Mouse (Mus musculus): ENCODE measurements around the gene Exoc3l2. TPM values are rescaled to one million over a fixed set of nuclear protein-coding genes. Genes with fewer than 3 reads are reported as not detected.

Exoc3l2 gene
- polyA plus RNA-seq (2014; fragmentation: Nextera tagmentation; extraction: Ambion mirVana): 0.77 and 1.1 TPM in 2 replicates

GRCm38 (mm10) chr7:19462884-19463381 is at the start of gene Exoc3l2:
Exoc3l2 (plus strand) TSS chr7:19463331.
- Histone ChIP-seq H3K27me3 (ENCODE audit: control insufficient read depth, insufficient read depth, low read length) (no peaks in the 10 kb centered on the region; the same call in 1 of the 2 replicates), H3K4me3 (ENCODE audit: low read depth, low read length) (no peak within 1 kb of the TSS), H3K9me3 (ENCODE audit: control insufficient read depth, low read length) (no peaks in the 10 kb centered on the region), H3K4me1 (ENCODE audit: control insufficient read depth, insufficient read depth, low read length) (peaks cover 6% of the 10 kb centered on the region), H3K27ac (ENCODE audit: low read depth, low read length) (no peak within 1 kb of the TSS), H3K4me2 (no peak within 1 kb of the TSS), H3K36me3 (ENCODE audit: control insufficient read depth, insufficient read depth, low read length) (no peaks in the 10 kb centered on the region), H3K9ac (ENCODE audit: low read length) (no peak within 1 kb of the TSS)
- ATAC-seq (ENCODE audit: low FRiP score): no peak
- no peak for DNase-seq (ENCODE audit: low spot score, missing footprints)
- 23% methylated on average over 6 of the region's 6 CpGs for WGBS

- Histone ChIP-seq H3K27ac (ENCODE audit: low read depth, low read length) (no peak overlapping the region), H3K9me3 (ENCODE audit: control insufficient read depth, low read length) (no peaks in the 10 kb centered on the region), H3K4me3 (ENCODE audit: low read depth, low read length) (no peak overlapping the region), H3K27me3 (ENCODE audit: control insufficient read depth, insufficient read depth, low read length) (no peaks in the 10 kb centered on the region), H3K9ac (ENCODE audit: low read length) (no peak overlapping the region), H3K4me1 (ENCODE audit: control insufficient read depth, insufficient read depth, low read length) (no peaks in the 10 kb centered on the region), H3K4me2 (no peak overlapping the region), H3K36me3 (ENCODE audit: control insufficient read depth, insufficient read depth, low read length) (no peaks in the 10 kb centered on the region)
- DNase-seq (ENCODE audit: low spot score, missing footprints): no peak
- WGBS: 83% methylated on average over 3 of the region's 3 CpGs
- ATAC-seq (ENCODE audit: low FRiP score): no peak
Observed at GRCm38 (mm10) chr7:19413525-19413924, 49.6 kb upstream of the Exoc3l2 start.

GRCm38 (mm10) chr7:19416590-19416989 is 46.5 kb upstream of the Exoc3l2 start:
- no peaks in the 10 kb centered on the region for H3K36me3 ChIP-seq (ENCODE audit: control insufficient read depth, insufficient read depth, low read length)
- H3K9me3 ChIP-seq (ENCODE audit: control insufficient read depth, low read length): no peaks in the 10 kb centered on the region
- 0 out of 2 replicates have a peak, but pooled peaks cover 3% of the 10 kb centered on the region for H3K4me1 ChIP-seq (ENCODE audit: control insufficient read depth, insufficient read depth, low read length)
- no peak for DNase-seq (ENCODE audit: low spot score, missing footprints)
- WGBS: 83% methylated on average over 15 of the region's 15 CpGs
- no peak for ATAC-seq (ENCODE audit: low FRiP score)
- H3K9ac ChIP-seq (ENCODE audit: low read length): no peak overlapping the region
- no peak overlapping the region for H3K4me2 ChIP-seq
- peaks cover 22% of the 10 kb centered on the region for H3K27me3 ChIP-seq (ENCODE audit: control insufficient read depth, insufficient read depth, low read length)
- H3K27ac ChIP-seq (ENCODE audit: low read depth, low read length): no peak overlapping the region
- H3K4me3 ChIP-seq (ENCODE audit: low read depth, low read length): no peak overlapping the region

- Histone ChIP-seq H3K27ac (ENCODE audit: low read depth, low read length) (no peak overlapping the region), H3K9ac (ENCODE audit: low read length) (no peak overlapping the region), H3K27me3 (ENCODE audit: control insufficient read depth, insufficient read depth, low read length) (peaks cover 22% of the 10 kb centered on the region), H3K36me3 (ENCODE audit: control insufficient read depth, insufficient read depth, low read length) (no peaks in the 10 kb centered on the region), H3K9me3 (ENCODE audit: control insufficient read depth, low read length) (no peaks in the 10 kb centered on the region), H3K4me1 (ENCODE audit: control insufficient read depth, insufficient read depth, low read length) (0 out of 2 replicates have a peak, but pooled peaks cover 3% of the 10 kb centered on the region), H3K4me2 (no peak overlapping the region), H3K4me3 (ENCODE audit: low read depth, low read length) (no peak overlapping the region)
- ATAC-seq (ENCODE audit: low FRiP score): no peak
- DNase-seq (ENCODE audit: low spot score, missing footprints): no peak
- 7% methylated on average over 28 of the region's 28 CpGs for WGBS
Observed at GRCm38 (mm10) chr7:19420121-19420520, 43.0 kb upstream of the Exoc3l2 start.

GRCm38 (mm10) chr7:19420821-19421636 is 42.1 kb upstream of the Exoc3l2 start:
- H3K27me3 ChIP-seq (ENCODE audit: control insufficient read depth, insufficient read depth, low read length): peaks cover 22% of the 10 kb centered on the region
- H3K4me1 ChIP-seq (ENCODE audit: control insufficient read depth, insufficient read depth, low read length): 0 out of 2 replicates have a peak, but pooled peaks cover 3% of the 10 kb centered on the region
- peak overlapping the region; percentile 32 for H3K4me3 ChIP-seq (ENCODE audit: low read depth, low read length)
- no peak overlapping the region for H3K9ac ChIP-seq (ENCODE audit: low read length)
- peaks cover 5% of the 10 kb centered on the region for H3K36me3 ChIP-seq (ENCODE audit: control insufficient read depth, insufficient read depth, low read length)
- WGBS: 14% methylated on average over 43 of the region's 43 CpGs
- no peaks in the 10 kb centered on the region for H3K9me3 ChIP-seq (ENCODE audit: control insufficient read depth, low read length)
- no peak overlapping the region for H3K27ac ChIP-seq (ENCODE audit: low read depth, low read length)
- H3K4me2 ChIP-seq: peak overlapping the region; percentile 46
- DNase-seq (ENCODE audit: low spot score, missing footprints) (peak; percentile 94), ATAC-seq (ENCODE audit: low FRiP score) (peak; percentile 98)

- ATAC-seq (ENCODE audit: low FRiP score): no peak
- 94% methylated on average over 3 of the region's 3 CpGs for WGBS
Observed at GRCm38 (mm10) chr7:19423083-19423482, 40.0 kb upstream of the Exoc3l2 start.

GRCm38 (mm10) chr7:19424051-19424450 is 39.1 kb upstream of the Exoc3l2 start:
- ATAC-seq (ENCODE audit: low FRiP score): no peak
- Histone ChIP-seq H3K4me3 (ENCODE audit: low read depth, low read length) (no peak overlapping the region), H3K9ac (ENCODE audit: low read length) (no peak overlapping the region), H3K27me3 (ENCODE audit: control insufficient read depth, insufficient read depth, low read length) (peaks cover 19% of the 10 kb centered on the region), H3K4me2 (no peak overlapping the region), H3K9me3 (ENCODE audit: control insufficient read depth, low read length) (no peaks in the 10 kb centered on the region), H3K36me3 (ENCODE audit: control insufficient read depth, insufficient read depth, low read length) (peaks cover 23% of the 10 kb centered on the region), H3K4me1 (ENCODE audit: control insufficient read depth, insufficient read depth, low read length) (0 out of 2 replicates have a peak, but pooled peaks cover 3% of the 10 kb centered on the region), H3K27ac (ENCODE audit: low read depth, low read length) (no peak overlapping the region)
- no peak for DNase-seq (ENCODE audit: low spot score, missing footprints)
- WGBS: 69% methylated on average over 4 of the region's 4 CpGs

More at GRCm38 (mm10) chr7:19423083-19423482, 40.0 kb upstream of the Exoc3l2 start:
- H3K4me3 ChIP-seq (ENCODE audit: low read depth, low read length): no peak overlapping the region
- H3K4me2 ChIP-seq: no peak overlapping the region
- H3K9ac ChIP-seq (ENCODE audit: low read length): no peak overlapping the region
- H3K4me1 ChIP-seq (ENCODE audit: control insufficient read depth, insufficient read depth, low read length): 0 out of 2 replicates have a peak, but pooled peaks cover 3% of the 10 kb centered on the region
- H3K27me3 ChIP-seq (ENCODE audit: control insufficient read depth, insufficient read depth, low read length): peaks cover 22% of the 10 kb centered on the region
- H3K9me3 ChIP-seq (ENCODE audit: control insufficient read depth, low read length): no peaks in the 10 kb centered on the region
- no peak for DNase-seq (ENCODE audit: low spot score, missing footprints)
- H3K27ac ChIP-seq (ENCODE audit: low read depth, low read length): no peak overlapping the region
- peaks cover 16% of the 10 kb centered on the region for H3K36me3 ChIP-seq (ENCODE audit: control insufficient read depth, insufficient read depth, low read length)

- ATAC-seq (ENCODE audit: low FRiP score): no peak
- Histone ChIP-seq H3K4me1 (ENCODE audit: control insufficient read depth, insufficient read depth, low read length) (no peaks in the 10 kb centered on the region), H3K4me2 (no peak overlapping the region), H3K9me3 (ENCODE audit: control insufficient read depth, low read length) (no peaks in the 10 kb centered on the region), H3K9ac (ENCODE audit: low read length) (no peak overlapping the region), H3K27me3 (ENCODE audit: control insufficient read depth, insufficient read depth, low read length) (no peaks in the 10 kb centered on the region; the same call in 1 of the 2 replicates), H3K36me3 (ENCODE audit: control insufficient read depth, insufficient read depth, low read length) (peaks cover 27% of the 10 kb centered on the region), H3K4me3 (ENCODE audit: low read depth, low read length) (no peak overlapping the region), H3K27ac (ENCODE audit: low read depth, low read length) (no peak overlapping the region)
- DNase-seq (ENCODE audit: low spot score, missing footprints): no peak
- WGBS: 76% methylated on average over 6 of the region's 6 CpGs
Observed at GRCm38 (mm10) chr7:19426349-19426748, 36.8 kb upstream of the Exoc3l2 start.

- ATAC-seq (ENCODE audit: low FRiP score): no peak
- Histone ChIP-seq H3K9me3 (ENCODE audit: control insufficient read depth, low read length) (no peaks in the 10 kb centered on the region), H3K9ac (ENCODE audit: low read length) (no peak overlapping the region), H3K4me2 (no peak overlapping the region), H3K4me3 (ENCODE audit: low read depth, low read length) (no peak overlapping the region), H3K4me1 (ENCODE audit: control insufficient read depth, insufficient read depth, low read length) (no peaks in the 10 kb centered on the region), H3K27me3 (ENCODE audit: control insufficient read depth, insufficient read depth, low read length) (no peaks in the 10 kb centered on the region), H3K27ac (ENCODE audit: low read depth, low read length) (no peak overlapping the region), H3K36me3 (ENCODE audit: control insufficient read depth, insufficient read depth, low read length) (peaks cover 27% of the 10 kb centered on the region)
- DNase-seq (ENCODE audit: low spot score, missing footprints): no peak
- 91% methylated on average over 6 of the region's 6 CpGs for whole genome bisulfite sequencing
Observed at GRCm38 (mm10) chr7:19426888-19427287, 36.2 kb upstream of the Exoc3l2 start.

Data from midbrain, embryonic 11.5 days (tissue).